Mouse (Mus musculus): ENCODE data around the gene Svs1. TPM values are rescaled to one million over a fixed set of nuclear protein-coding genes. Genes with fewer than 3 reads are reported as not detected.

The Svs1 gene
- polyA plus RNA-seq, 1 experiment from 2014 or later: not detected

DNA sequence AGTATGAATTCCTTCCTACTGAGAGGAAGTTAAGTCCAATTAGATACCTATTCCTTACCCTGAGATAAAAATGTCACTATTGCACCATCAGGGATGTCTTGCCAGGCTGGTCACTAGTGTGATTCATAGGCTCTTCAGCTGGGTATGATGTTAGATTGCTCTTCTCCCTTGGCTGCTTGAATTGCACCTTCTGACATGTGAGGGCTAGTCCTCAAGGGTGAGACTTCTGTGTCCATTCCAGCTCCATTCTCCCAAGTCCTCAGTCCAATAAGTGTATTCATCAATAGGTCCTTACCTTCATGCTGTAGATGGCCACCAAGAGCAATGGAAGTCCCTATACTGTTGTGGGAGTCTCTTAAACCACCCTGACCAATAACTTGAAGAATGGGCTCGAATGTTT lies 7.0 kb upstream of the Svs1 start:
- 62% methylated on average over 1 of the region's 1 CpGs for WGBS
- no peak for ATAC-seq

GRCm38 (mm10) chr6:48982305-48982704 lies 4.4 kb upstream of the Svs1 start:
- no peaks in the 10 kb centered on the region for H3K36me3 ChIP-seq
- H3K4me2 ChIP-seq (replicated peaks): no peak overlapping the region
- no peak overlapping the region for H3K9ac ChIP-seq (replicated peaks)
- WGBS: 82% methylated on average over 3 of the region's 3 CpGs
- no peak overlapping the region for H3K27ac ChIP-seq
- H3K9me3 ChIP-seq: no peaks in the 10 kb centered on the region
- no peak for ATAC-seq
- no peaks in the 10 kb centered on the region for H3K4me1 ChIP-seq (replicated peaks)
- H3K4me3 ChIP-seq (replicated peaks): no peak overlapping the region
- H3K27me3 ChIP-seq: no peaks in the 10 kb centered on the region

More for the DNA sequence above, 7.0 kb upstream of the Svs1 start:
- Histone ChIP-seq H3K4me3 (replicated peaks) (no peak overlapping the region), H3K27ac (no peak overlapping the region), H3K4me1 (replicated peaks) (no peaks in the 10 kb centered on the region), H3K4me2 (replicated peaks) (no peak overlapping the region), H3K36me3 (no peaks in the 10 kb centered on the region), H3K9me3 (no peaks in the 10 kb centered on the region), H3K27me3 (no peaks in the 10 kb centered on the region), H3K9ac (replicated peaks) (no peak overlapping the region)

DNA sequence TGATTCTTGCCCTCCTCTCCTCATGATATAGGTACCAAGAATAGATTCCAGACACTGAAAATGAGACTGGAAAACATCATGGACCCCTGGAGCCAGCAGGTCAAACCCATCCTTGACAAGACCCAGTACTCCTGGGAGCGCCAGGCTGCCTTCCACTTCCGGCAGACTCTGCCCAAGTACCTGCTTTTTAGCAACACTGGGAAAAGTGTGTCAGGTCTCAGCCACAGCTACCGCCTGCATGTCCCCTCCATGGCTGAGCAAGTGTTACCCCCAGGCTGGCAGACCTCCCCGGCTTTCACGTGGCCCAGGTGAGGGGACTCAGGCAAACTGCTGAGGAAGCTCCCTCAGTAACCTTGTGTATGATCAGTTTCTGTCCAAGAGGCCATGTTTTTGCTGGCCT lies 3.3 kb downstream of the Svs1 start:
- ATAC-seq: no peak
- no peak overlapping the region for H3K4me3 ChIP-seq (replicated peaks)
- no peaks in the 10 kb centered on the region for H3K4me1 ChIP-seq (replicated peaks)
- WGBS: 93% methylated on average over 5 of the region's 5 CpGs
- H3K4me2 ChIP-seq (replicated peaks): no peak overlapping the region
- H3K9me3 ChIP-seq: no peaks in the 10 kb centered on the region
- no peaks in the 10 kb centered on the region for H3K36me3 ChIP-seq
- H3K27ac ChIP-seq: no peak overlapping the region
- no peak overlapping the region for H3K9ac ChIP-seq (replicated peaks)
- no peaks in the 10 kb centered on the region for H3K27me3 ChIP-seq

DNA sequence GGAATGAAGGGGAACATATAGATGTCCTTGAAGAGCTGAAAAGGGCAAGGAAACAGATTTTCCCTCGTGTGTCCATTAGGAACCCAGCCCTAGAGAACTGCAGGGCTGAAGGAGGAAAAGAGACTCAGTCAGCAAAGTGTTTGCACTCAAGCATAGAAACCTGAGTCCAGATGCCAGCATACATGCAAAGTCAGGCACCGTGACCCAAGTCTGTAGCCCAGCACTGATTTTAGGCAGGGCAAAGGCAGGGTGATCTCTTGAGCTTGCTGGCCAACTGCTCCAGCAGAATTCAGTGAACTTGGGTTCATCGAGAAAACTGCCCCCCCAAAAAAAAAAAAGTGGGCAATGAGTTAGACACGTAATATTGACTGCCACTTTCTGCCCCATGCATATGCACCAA lies 5.3 kb downstream of the Svs1 start:
- whole genome bisulfite sequencing: 77% methylated on average over 4 of the region's 4 CpGs
- H3K9me3 ChIP-seq: no peaks in the 10 kb centered on the region
- H3K4me2 ChIP-seq (replicated peaks): no peak overlapping the region
- H3K27me3 ChIP-seq: no peaks in the 10 kb centered on the region
- no peaks in the 10 kb centered on the region for H3K36me3 ChIP-seq
- no peak overlapping the region for H3K4me3 ChIP-seq (replicated peaks)
- H3K4me1 ChIP-seq (replicated peaks): no peaks in the 10 kb centered on the region
- H3K9ac ChIP-seq (replicated peaks): no peak overlapping the region
- no peak for ATAC-seq
- H3K27ac ChIP-seq: no peak overlapping the region

- Histone ChIP-seq H3K4me3 (replicated peaks) (no peak overlapping the region), H3K9me3 (no peaks in the 10 kb centered on the region), H3K27ac (no peak overlapping the region), H3K4me1 (replicated peaks) (no peaks in the 10 kb centered on the region), H3K36me3 (no peaks in the 10 kb centered on the region), H3K4me2 (replicated peaks) (no peak overlapping the region), H3K27me3 (no peaks in the 10 kb centered on the region), H3K9ac (replicated peaks) (no peak overlapping the region)
- no peak for ATAC-seq
- WGBS: 72% methylated on average over 6 of the region's 6 CpGs
Measured at GRCm38 (mm10) chr6:48998186-48998585, 11.5 kb downstream of the Svs1 start.

DNA sequence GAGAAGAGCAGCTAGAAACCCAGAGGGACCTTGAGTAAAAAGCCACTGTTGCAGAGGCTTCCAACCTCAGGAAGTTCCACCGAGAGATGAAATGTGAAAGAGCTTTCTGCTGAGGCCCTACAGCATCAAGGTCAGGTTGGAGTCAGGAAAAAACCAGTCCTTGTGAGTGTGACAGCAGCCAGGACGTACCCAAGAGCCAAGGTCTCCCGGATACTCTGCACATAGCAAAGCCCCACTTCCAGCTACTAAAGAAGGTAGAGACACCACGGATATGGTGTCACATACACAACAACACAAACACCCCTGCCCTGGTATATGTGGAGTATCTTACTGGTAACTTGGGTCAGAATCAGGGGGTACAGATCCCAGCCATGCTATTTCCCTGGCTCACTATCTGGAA lies 12.1 kb downstream of the Svs1 start:
- Histone ChIP-seq H3K4me1 (replicated peaks) (no peaks in the 10 kb centered on the region), H3K27ac (no peak overlapping the region), H3K4me3 (replicated peaks) (no peak overlapping the region), H3K4me2 (replicated peaks) (no peak overlapping the region), H3K9me3 (no peaks in the 10 kb centered on the region), H3K9ac (replicated peaks) (no peak overlapping the region), H3K36me3 (no peaks in the 10 kb centered on the region), H3K27me3 (no peaks in the 10 kb centered on the region)
- no peak for ATAC-seq
- WGBS: 90% methylated on average over 4 of the region's 4 CpGs

DNA sequence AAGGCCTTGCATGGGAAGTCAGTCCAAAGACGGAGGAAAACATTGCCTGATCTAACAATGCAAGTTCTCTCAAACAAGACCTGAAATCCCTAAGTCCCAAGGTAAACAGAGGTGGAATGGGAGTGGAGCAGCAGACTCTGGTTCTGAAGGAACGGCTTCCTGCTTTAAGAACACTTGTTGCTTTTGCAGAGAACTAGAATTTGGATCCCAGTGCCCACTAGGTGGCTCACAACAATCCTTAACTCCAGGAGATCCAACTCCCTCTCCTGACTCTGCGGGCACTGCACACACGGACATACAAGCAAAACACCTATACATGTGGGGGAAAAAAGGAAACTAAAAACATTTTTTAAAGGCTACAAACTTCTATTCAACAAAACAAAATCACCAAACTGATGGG lies 16.7 kb downstream of the Svs1 start:
- no peak overlapping the region for H3K27ac ChIP-seq

DNA sequence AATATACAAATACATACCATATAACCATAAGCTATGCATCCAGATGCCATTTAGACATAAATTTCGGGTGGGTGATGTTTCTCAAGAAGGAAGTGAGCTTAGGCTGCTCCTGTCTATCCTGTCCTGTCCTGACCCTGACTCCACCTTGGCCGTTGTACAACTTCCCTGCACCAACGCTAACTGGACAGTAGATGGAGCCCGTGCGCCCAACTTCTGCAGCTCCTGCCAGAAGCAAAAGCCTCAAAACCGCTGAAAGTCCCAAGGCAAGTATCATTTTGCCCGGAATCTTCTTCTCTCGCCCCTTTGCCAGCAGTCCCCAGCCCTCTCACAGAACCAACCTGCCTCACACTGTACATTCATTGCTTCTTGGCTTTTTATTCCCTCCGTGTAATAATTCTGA lies 21.3 kb downstream of the Svs1 start:
- under 1% methylated on average over 9 of the region's 9 CpGs for WGBS
- H3K4me1 ChIP-seq (replicated peaks): peaks cover 8% of the 10 kb centered on the region
- peak overlapping the region; percentile 24 for H3K4me3 ChIP-seq (replicated peaks)
- H3K9me3 ChIP-seq: 0 out of 2 replicates have a peak, but pooled peaks cover 7% of the 10 kb centered on the region
- H3K27ac ChIP-seq: no peak overlapping the region
- no peaks in the 10 kb centered on the region for H3K36me3 ChIP-seq
- H3K9ac ChIP-seq (replicated peaks): no peak overlapping the region; the same call in 1 of the 2 replicates
- H3K27me3 ChIP-seq: no peaks in the 10 kb centered on the region
- ATAC-seq: peak; percentile 55; the same call in 1 of the 2 replicates
- peak overlapping the region; percentile 46 for H3K4me2 ChIP-seq (replicated peaks)

More for the DNA sequence above, 16.7 kb downstream of the Svs1 start:
- peaks cover 3% of the 10 kb centered on the region for H3K4me1 ChIP-seq (replicated peaks)
- no peaks in the 10 kb centered on the region for H3K27me3 ChIP-seq
- H3K4me2 ChIP-seq (replicated peaks): no peak overlapping the region
- H3K4me3 ChIP-seq (replicated peaks): no peak overlapping the region
- H3K36me3 ChIP-seq: no peaks in the 10 kb centered on the region
- WGBS: 50% methylated on average over 4 of the region's 4 CpGs
- no peaks in the 10 kb centered on the region for H3K9me3 ChIP-seq
- ATAC-seq: no peak
- H3K9ac ChIP-seq (replicated peaks): no peak overlapping the region

DNA sequence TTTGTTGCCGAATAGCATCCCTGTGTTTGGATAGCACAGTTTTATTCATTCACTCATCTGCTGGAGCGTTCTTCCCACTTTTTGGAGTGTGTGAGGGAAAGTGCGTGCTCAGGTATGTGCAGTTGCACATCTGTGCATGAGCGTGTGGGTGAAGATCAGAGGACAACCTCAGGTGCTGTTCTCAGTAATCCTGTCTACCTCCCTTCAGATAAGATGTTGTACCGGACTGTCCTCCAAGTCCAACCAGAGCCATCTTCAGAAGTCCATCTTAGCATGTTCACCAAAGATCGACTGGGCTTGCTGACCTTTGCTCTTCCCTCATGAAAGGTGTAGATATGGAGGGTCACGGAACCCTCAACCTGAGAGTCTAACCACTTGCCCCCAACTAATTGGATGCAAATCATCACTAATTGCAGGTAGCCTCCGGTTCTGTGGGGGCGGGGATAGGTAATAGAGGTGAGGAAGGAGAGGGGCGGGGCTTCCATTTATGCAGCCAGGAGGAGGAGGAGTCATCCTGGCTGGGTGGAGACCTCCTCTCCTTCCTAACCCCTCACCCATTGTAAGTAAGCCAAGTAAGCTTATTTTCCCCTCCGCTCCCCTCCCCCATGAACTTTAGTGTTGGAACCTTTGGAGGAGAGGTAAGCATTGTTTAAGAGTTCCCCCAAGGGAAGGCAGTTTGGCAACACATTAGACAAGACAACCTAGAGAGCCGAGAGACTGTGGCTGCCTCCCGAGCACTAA lies 21.9 kb downstream of the Svs1 start:
- peaks cover 8% of the 10 kb centered on the region for H3K4me1 ChIP-seq (replicated peaks)
- no peak for ATAC-seq
- WGBS: 33% methylated on average over 13 of the region's 13 CpGs
- no peak overlapping the region for H3K27ac ChIP-seq
- H3K27me3 ChIP-seq: no peaks in the 10 kb centered on the region
- H3K9ac ChIP-seq (replicated peaks): no peak overlapping the region; the same call in 1 of the 2 replicates
- no peaks in the 10 kb centered on the region for H3K36me3 ChIP-seq
- H3K4me2 ChIP-seq (replicated peaks): peak overlapping the region; percentile 46
- H3K9me3 ChIP-seq: 0 out of 2 replicates have a peak, but pooled peaks cover 7% of the 10 kb centered on the region
- peak overlapping the region; percentile 24 for H3K4me3 ChIP-seq (replicated peaks)

DNA sequence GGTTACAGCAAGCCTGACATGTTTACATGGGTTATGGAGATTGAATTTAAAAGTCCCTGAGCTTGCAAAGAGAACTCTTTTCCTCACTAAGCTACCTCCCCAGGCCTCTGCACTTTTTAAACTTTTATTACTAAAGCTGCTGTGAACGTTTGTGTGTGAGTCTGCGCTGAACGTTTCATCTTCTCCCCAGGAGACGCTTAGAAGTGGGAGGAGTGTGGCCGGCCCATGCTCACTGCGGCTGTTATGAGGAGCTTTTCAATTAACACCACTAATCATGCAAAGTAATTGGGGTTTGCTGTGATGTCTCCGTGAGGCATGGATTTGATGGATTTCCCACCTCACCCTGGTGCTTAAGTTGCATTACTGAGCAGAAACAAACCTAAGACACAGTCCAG lies 22.5 kb downstream of the Svs1 start:
- Histone ChIP-seq H3K4me3 (replicated peaks) (no peak overlapping the region), H3K36me3 (no peaks in the 10 kb centered on the region), H3K4me1 (replicated peaks) (peaks cover 8% of the 10 kb centered on the region), H3K9me3 (0 out of 2 replicates have a peak, but pooled peaks cover 7% of the 10 kb centered on the region), H3K9ac (replicated peaks) (no peak overlapping the region), H3K27ac (no peak overlapping the region), H3K4me2 (replicated peaks) (peak overlapping the region; percentile 46; the same call in 1 of the 2 replicates), H3K27me3 (no peaks in the 10 kb centered on the region)
- WGBS: 37% methylated on average over 7 of the region's 7 CpGs
- no peak for ATAC-seq

GRCm38 (mm10) chr6:49009665-49010064 lies 23.0 kb downstream of the Svs1 start:
- Histone ChIP-seq H3K9ac (replicated peaks) (no peak overlapping the region), H3K27ac (no peak overlapping the region), H3K27me3 (no peaks in the 10 kb centered on the region), H3K36me3 (no peaks in the 10 kb centered on the region), H3K4me3 (replicated peaks) (no peak overlapping the region), H3K4me2 (replicated peaks) (no peak overlapping the region), H3K4me1 (replicated peaks) (peaks cover 8% of the 10 kb centered on the region), H3K9me3 (0 out of 2 replicates have a peak, but pooled peaks cover 7% of the 10 kb centered on the region)
- ATAC-seq: no peak
- 91% methylated on average over 1 of the region's 1 CpGs for WGBS

GRCm38 (mm10) chr6:49011191-49011590 lies 24.5 kb downstream of the Svs1 start:
- H3K4me1 ChIP-seq (replicated peaks): peaks cover 8% of the 10 kb centered on the region
- H3K36me3 ChIP-seq: no peaks in the 10 kb centered on the region
- no peak overlapping the region for H3K4me2 ChIP-seq (replicated peaks)
- H3K9ac ChIP-seq (replicated peaks): no peak overlapping the region
- no peak overlapping the region for H3K4me3 ChIP-seq (replicated peaks)
- H3K27me3 ChIP-seq: no peaks in the 10 kb centered on the region
- 89% methylated on average over 5 of the region's 5 CpGs for WGBS
- ATAC-seq: no peak
- 0 out of 2 replicates have a peak, but pooled peaks cover 7% of the 10 kb centered on the region for H3K9me3 ChIP-seq
- H3K27ac ChIP-seq: no peak overlapping the region

DNA sequence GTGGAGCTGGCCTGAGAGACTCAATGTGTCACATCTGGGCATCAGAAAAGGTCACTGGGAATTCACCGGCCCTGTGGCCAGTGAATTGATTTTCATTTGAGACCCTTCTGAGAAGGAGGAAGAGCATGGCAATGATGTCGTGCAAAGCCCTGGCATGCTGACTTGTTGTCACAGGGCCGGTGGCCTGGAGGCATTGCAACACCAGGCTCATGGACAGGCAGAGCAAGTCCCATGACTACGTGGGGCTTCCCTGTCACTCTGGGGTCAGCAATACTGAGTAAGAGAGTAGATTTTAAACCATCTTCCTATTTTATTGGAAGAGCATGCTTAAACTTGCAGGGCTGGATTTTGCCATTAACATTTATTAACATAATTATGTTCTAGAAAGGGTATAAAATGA lies 26.4 kb downstream of the Svs1 start:
- H3K27me3 ChIP-seq: no peaks in the 10 kb centered on the region
- WGBS: 81% methylated on average over 4 of the region's 4 CpGs
- ATAC-seq: no peak
- no peak overlapping the region for H3K4me3 ChIP-seq (replicated peaks)
- H3K27ac ChIP-seq: no peak overlapping the region
- peaks cover 8% of the 10 kb centered on the region for H3K4me1 ChIP-seq (replicated peaks)
- no peak overlapping the region for H3K4me2 ChIP-seq (replicated peaks)
- H3K9me3 ChIP-seq: 0 out of 2 replicates have a peak, but pooled peaks cover 7% of the 10 kb centered on the region
- H3K9ac ChIP-seq (replicated peaks): no peak overlapping the region
- no peaks in the 10 kb centered on the region for H3K36me3 ChIP-seq

Data from midbrain, embryonic 13.5 days (tissue).